Mouse (Mus musculus) right cerebral cortex, postnatal 4 days (tissue): Measurements from ENCODE around the gene Olfr357.

Source experiments
- DNase-seq: peaks from one replicate; pipeline ENCODE4 v3.0.0-alpha.2; 2022

The Olfr357 gene

DNA sequence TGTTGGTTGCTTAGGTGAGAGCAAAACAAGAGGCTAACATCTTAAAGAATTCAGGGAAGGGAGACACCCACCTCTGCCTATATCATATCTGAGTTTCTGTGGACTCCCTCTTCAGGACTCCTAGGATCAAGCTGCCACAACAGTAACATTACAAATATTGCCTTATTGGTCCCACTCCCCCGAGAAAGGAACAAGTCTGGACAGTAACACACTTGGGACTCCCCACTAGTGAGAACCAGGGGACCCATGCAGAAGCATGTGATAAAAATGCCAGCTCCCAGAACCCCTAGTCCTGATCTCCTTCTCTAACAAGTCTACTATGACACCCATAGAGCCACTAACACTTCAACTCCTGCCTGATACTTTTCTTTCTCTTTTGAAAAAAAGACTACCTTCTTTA is at the start of gene Olfr357:
Gene Olfr357, plus strand, starts transcription at position 301 of the 400 bp plus-strand sequence.
- DNase-seq = no peak

- no peak for DNase-seq
These were observed 3.4 kb downstream of the Olfr357 start for GRCm38 (mm10) chr2:36997030-36997429.

- DNase-seq = no peak
These were observed 15.6 kb downstream of the Olfr357 start, which contains the start of gene Olfr358 for GRCm38 (mm10) chr2:37009235-37009634. TSS of gene Olfr358 (minus strand) at chr2:37009335.
